Mouse (Mus musculus) hindbrain, embryonic 16.5 days (tissue): ENCODE measurements at regions not wholly inside any gene's neighbourhood (a gene's known extent, or its start where the extent isn't known, plus 50 kb on each side); places are given as distances from the start of the nearest gene placed in this dataset.
"Not testable (repeated sequence)": the region's sequence is repeated elsewhere in the genome, so short reads cannot be mapped to it uniquely, and the experiment has no call there.

Experiments
- ATAC-seq: fragments of 200-750 bp; cut with Nextera tagmentation; 2 replicates; pipeline ENCODE4 v1.8.0; 2017; ENCODE audit warnings: moderate TSS enrichment, moderate library complexity
- H3K27ac ChIP-seq: fragments of 300-500 bp; sonication (generic); 2 replicates; pipeline ENCODE4 v1.5.1; 2014; ENCODE audit warnings: low read depth, mild to moderate bottlenecking, control low read depth, low read length, moderate library complexity
- H3K27me3 ChIP-seq: fragments of 300-500 bp; sonication (generic); replicated peaks from 2 replicates; pipeline ENCODE4 v1.6.1; 2014; ENCODE audit warnings: low read length; ENCODE audit not compliant: control insufficient read depth, insufficient read depth
- H3K36me3 ChIP-seq: fragments of 300-500 bp; sonication (generic); 2 replicates; pipeline ENCODE4 v1.6.1; 2014; ENCODE audit warnings: mild to moderate bottlenecking, low read length, moderate library complexity, mixed read lengths; ENCODE audit not compliant: control insufficient read depth, insufficient read depth
- H3K4me1 ChIP-seq: fragments of 300-500 bp; sonication (generic); 2 replicates; pipeline ENCODE4 v1.6.1; 2014; ENCODE audit warnings: low read depth, low read length; ENCODE audit not compliant: control insufficient read depth, insufficient read depth
- H3K4me2 ChIP-seq: fragments of 300-500 bp; sonication (generic); 2 replicates; pipeline ENCODE4 v1.6.1; 2014; ENCODE audit warnings: mild to moderate bottlenecking, low read length, control low read depth, moderate library complexity
- H3K4me3 ChIP-seq: fragments of 300-500 bp; sonication (generic); 2 replicates; pipeline ENCODE4 v1.5.1; 2014; ENCODE audit warnings: mild to moderate bottlenecking, low read length, control low read depth, moderate library complexity
- H3K9ac ChIP-seq: fragments of 300-500 bp; sonication (generic); 2 replicates; pipeline ENCODE4 v1.6.1; 2014; ENCODE audit warnings: low read depth, mild to moderate bottlenecking, control low read depth, low read length, moderate library complexity
- H3K9me3 ChIP-seq: fragments of 300-500 bp; sonication (generic); 2 replicates; pipeline ENCODE4 v1.6.1; 2014; ENCODE audit warnings: mild to moderate bottlenecking, low read length, moderate library complexity; ENCODE audit not compliant: control insufficient read depth
- WGBS: fragments of 180-500 bp; shearing (Covaris S2); extraction: QIAGEN DNeasy Blood & Tissue Kit; methylation state at CpG from one replicate; pipeline ENCODE4 v1.1.7; 2014; 5-methylcytosine and 5-hydroxymethylcytosine counted together

DNA sequence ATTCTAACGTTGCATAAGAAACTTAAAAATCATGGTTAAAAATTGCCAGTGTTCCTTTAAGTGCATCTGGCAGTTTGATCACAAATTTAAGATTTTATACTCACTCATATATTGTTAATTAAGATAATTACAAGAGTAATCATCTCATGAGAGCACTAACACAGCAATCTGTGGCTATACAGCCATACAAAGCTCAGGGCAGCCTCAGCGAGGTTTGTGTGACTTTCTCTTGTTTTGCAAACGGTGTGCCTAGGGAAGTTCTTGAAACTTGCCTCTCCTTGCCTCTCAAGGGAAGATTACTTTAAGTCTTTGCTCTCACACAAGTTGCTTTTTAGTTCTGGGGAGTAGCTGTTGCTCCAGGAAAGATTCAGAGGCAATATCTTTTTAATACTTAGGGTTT is 58.1 kb upstream of the Slc1a4 start:
- Histone ChIP-seq H3K9ac (no peak overlapping the region), H3K4me3 (no peak overlapping the region), H3K4me2 (no peak overlapping the region), H3K9me3 (peaks cover 16% of the 10 kb centered on the region), H3K27ac (no peak overlapping the region), H3K4me1 (no peaks in the 10 kb centered on the region), H3K36me3 (no peaks in the 10 kb centered on the region), H3K27me3 (no peaks in the 10 kb centered on the region)
- ATAC-seq: no peak
- 82% methylated on average over 3 of the region's 3 CpGs for WGBS

- H3K27me3 ChIP-seq, H3K27ac ChIP-seq, H3K4me3 ChIP-seq, H3K9ac ChIP-seq, H3K36me3 ChIP-seq, ATAC-seq, H3K4me2 ChIP-seq, H3K4me1 ChIP-seq: not testable (repeated sequence)
- 55% methylated on average over 3 of the region's 3 CpGs for WGBS
- peaks cover 14% of the 10 kb centered on the region for H3K9me3 ChIP-seq
Measured at GRCm38 (mm10) chr11:20393302-20393701, 60.8 kb upstream of the Slc1a4 start.

GRCm38 (mm10) chr11:20393807-20394206 is 61.3 kb upstream of the Slc1a4 start:
- peaks cover 11% of the 10 kb centered on the region for H3K9me3 ChIP-seq
- H3K4me2 ChIP-seq, H3K27ac ChIP-seq, H3K4me1 ChIP-seq, H3K4me3 ChIP-seq, H3K36me3 ChIP-seq, H3K27me3 ChIP-seq, H3K9ac ChIP-seq, ATAC-seq: not testable (repeated sequence)
- 93% methylated on average over 3 of the region's 3 CpGs for WGBS

- Histone ChIP-seq H3K27me3 (no peaks in the 10 kb centered on the region), H3K9ac (no peak overlapping the region), H3K9me3 (peaks cover 5% of the 10 kb centered on the region; the same call in 1 of the 2 replicates), H3K4me1 (peaks cover 3% of the 10 kb centered on the region; the same call in 1 of the 2 replicates), H3K36me3 (no peaks in the 10 kb centered on the region), H3K4me3 (no peak overlapping the region), H3K4me2 (no peak overlapping the region), H3K27ac (peak overlapping the region; percentile 48; the same call in 1 of the 2 replicates)
- WGBS: 80% methylated on average over 7 of the region's 7 CpGs
- ATAC-seq: no peak
Measured at GRCm38 (mm10) chr11:20395848-20396203, 63.3 kb upstream of the Slc1a4 start.

GRCm38 (mm10) chr11:20396204-20396848 is 63.8 kb upstream of the Slc1a4 start:
- Histone ChIP-seq H3K4me1 (peaks cover 3% of the 10 kb centered on the region; the same call in 1 of the 2 replicates), H3K9ac (no peak overlapping the region), H3K4me2 (no peak overlapping the region), H3K36me3 (no peaks in the 10 kb centered on the region), H3K27ac (peak overlapping the region; percentile 13), H3K27me3 (no peaks in the 10 kb centered on the region), H3K9me3 (peaks cover 1% of the 10 kb centered on the region; the same call in 1 of the 2 replicates), H3K4me3 (no peak overlapping the region)
- WGBS: 64% methylated on average over 11 of the region's 11 CpGs
- ATAC-seq: peak; percentile 87

- H3K4me1 ChIP-seq: peaks cover 3% of the 10 kb centered on the region; the same call in 1 of the 2 replicates
- 64% methylated on average over 3 of the region's 3 CpGs for WGBS
- no peak for ATAC-seq
Measured at GRCm38 (mm10) chr11:20396884-20397283, 64.4 kb upstream of the Slc1a4 start.

GRCm38 (mm10) chr11:20400302-20401234 is 68.1 kb upstream of the Slc1a4 start:
- H3K27ac ChIP-seq: peak overlapping the region; percentile 29; the same call in 1 of the 2 replicates
- WGBS: 3% methylated on average over 32 of the region's 32 CpGs
- ATAC-seq: peak; percentile 94

More at GRCm38 (mm10) chr11:20396884-20397283, 64.4 kb upstream of the Slc1a4 start:
- H3K4me2 ChIP-seq: no peak overlapping the region
- H3K27ac ChIP-seq: no peak overlapping the region
- H3K9me3 ChIP-seq: no peaks in the 10 kb centered on the region
- no peaks in the 10 kb centered on the region for H3K27me3 ChIP-seq
- no peak overlapping the region for H3K4me3 ChIP-seq
- no peak overlapping the region for H3K9ac ChIP-seq
- no peaks in the 10 kb centered on the region for H3K36me3 ChIP-seq

DNA sequence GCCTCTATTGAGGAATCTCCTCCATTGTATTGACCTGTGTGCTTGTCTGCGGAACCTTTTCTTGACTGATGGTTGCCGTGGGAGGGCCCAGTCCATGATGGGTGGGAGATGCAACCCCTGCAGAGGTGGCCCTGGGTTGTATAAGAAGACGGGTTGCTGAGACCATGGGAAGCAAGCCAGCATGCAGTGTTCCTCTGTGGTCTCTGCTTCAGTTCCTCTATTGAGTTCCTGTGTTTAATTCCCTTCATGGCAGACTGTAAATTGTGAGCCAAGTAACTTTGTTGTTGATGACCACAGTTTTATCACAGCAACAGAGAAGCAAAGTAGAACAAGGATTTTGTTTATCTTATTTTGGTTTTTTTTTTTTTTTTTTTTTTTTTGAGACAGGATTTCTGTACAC is 70.9 kb upstream of the Slc1a4 start:
- WGBS: 53% methylated on average over 3 of the region's 3 CpGs

More at GRCm38 (mm10) chr11:20400302-20401234, 68.1 kb upstream of the Slc1a4 start:
- Histone ChIP-seq H3K36me3 (no peaks in the 10 kb centered on the region), H3K4me1 (peaks cover 3% of the 10 kb centered on the region; the same call in 1 of the 2 replicates), H3K4me2 (peak overlapping the region; percentile 75), H3K27me3 (no peaks in the 10 kb centered on the region), H3K9ac (peak overlapping the region; percentile 55), H3K9me3 (no peaks in the 10 kb centered on the region), H3K4me3 (peak overlapping the region; percentile 43)

DNA sequence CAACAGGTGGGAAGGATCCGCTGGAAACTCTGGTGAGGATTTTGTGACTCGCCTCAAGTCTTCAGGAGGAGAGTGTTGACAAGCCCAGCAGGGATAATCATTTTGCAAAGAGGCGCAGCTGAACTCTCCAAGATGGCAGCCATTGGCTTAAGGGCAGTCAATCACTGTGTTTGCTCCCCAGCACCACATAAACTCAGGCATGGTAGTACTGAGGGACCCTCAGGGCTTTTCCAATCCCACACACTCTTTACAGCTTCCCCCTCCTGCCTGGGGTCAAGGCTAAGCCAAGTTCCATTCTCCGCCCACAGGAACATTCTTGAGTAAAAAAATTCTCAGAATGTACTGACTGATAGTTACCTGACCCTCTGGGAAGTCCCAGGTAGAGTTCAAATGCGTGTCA is 72.0 kb upstream of the Slc1a4 start:
- Histone ChIP-seq H3K4me2 (no peak overlapping the region), H3K4me3 (no peak overlapping the region), H3K27me3 (no peaks in the 10 kb centered on the region), H3K9ac (no peak overlapping the region), H3K36me3 (no peaks in the 10 kb centered on the region), H3K9me3 (no peaks in the 10 kb centered on the region), H3K4me1 (peaks cover 3% of the 10 kb centered on the region; the same call in 1 of the 2 replicates), H3K27ac (no peak overlapping the region)
- WGBS: 92% methylated on average over 5 of the region's 5 CpGs
- ATAC-seq: no peak

More for the DNA sequence above, 70.9 kb upstream of the Slc1a4 start:
- H3K36me3 ChIP-seq: no peaks in the 10 kb centered on the region
- no peak overlapping the region for H3K4me3 ChIP-seq
- no peak overlapping the region for H3K9ac ChIP-seq
- ATAC-seq: no peak
- no peak overlapping the region for H3K4me2 ChIP-seq
- H3K4me1 ChIP-seq: peaks cover 3% of the 10 kb centered on the region; the same call in 1 of the 2 replicates
- H3K27ac ChIP-seq: no peak overlapping the region
- H3K27me3 ChIP-seq: no peaks in the 10 kb centered on the region
- H3K9me3 ChIP-seq: no peaks in the 10 kb centered on the region
